Mouse (Mus musculus): Measurements from ENCODE around the gene Gm266.

- TF ChIP-seq MAX (IDR thresholded peaks at IDR 0.05; ENCODE audit: low read depth) (no peak), POLR2A (IDR thresholded peaks at IDR 0.05; ENCODE audit: insufficient read length, low read depth) (no peak), MYOG (IDR thresholded peaks at IDR 0.05; ENCODE audit: control insufficient read depth in 1 of 3, insufficient read depth in 1 of 3, insufficient read length in 2 of 3, low read depth in 2 of 3) (no peak)
These were observed 29.4 kb upstream of the Gm266 start for GRCm38 (mm10) chr12:111514874-111515649.

Data from myocyte (in vitro differentiated cells).